Mouse (Mus musculus) thymus, adult 2 months (tissue): ENCODE results near the gene 1810010H24Rik.

Experiments used
- CTCF ChIP-seq: fragments of 200-500 bp; IDR thresholded peaks from 2 replicates; pipeline ENCODE4 v1.5.1; 2012; ENCODE audit warnings: mild to moderate bottlenecking, control low read depth, low read length, moderate library complexity, borderline replicate concordance; ENCODE audit not compliant: control insufficient read depth, poor library complexity, insufficient read depth; ENCODE audit errors: extremely low read depth
- POLR2A ChIP-seq: fragments of 200-500 bp; IDR thresholded peaks from 2 replicates; pipeline ENCODE4 v1.6.1; 2012; ENCODE audit warnings: mild to moderate bottlenecking, low read length, control low read depth, moderate library complexity; ENCODE audit not compliant: control insufficient read depth, poor library complexity, insufficient read depth; ENCODE audit errors: extremely low read depth

DNA sequence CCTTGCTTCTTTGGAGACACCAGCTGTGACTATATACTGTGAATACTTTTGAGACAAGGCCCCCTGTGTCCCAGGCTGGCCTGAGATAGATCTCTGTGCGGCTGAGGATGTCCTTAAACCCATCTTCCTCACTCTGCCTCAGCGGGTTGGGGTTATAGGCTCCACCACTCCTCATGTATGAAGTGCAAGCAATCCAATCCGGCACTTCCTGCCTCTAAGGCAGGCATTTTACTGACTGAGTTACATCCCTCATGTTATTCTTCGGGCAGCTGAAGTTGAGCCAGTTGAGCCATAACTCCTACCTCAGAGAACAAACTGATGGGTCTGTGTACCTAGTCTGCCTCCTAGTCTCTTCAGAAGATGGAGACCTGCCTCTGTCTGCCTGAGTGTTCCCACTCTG, 1.1 kb upstream of the 1810010H24Rik start:
- TF ChIP-seq CTCF (no peak), POLR2A (no peak)
